Mouse (Mus musculus) neural tube, embryonic 14.5 days (tissue): Measurements from ENCODE around the gene Adra1b. TPM values are rescaled to one million over a fixed set of nuclear protein-coding genes. Genes with fewer than 3 reads are reported as not detected.
A peak's percentile ranks its signal among the peaks of the same experiment; 100 is the strongest.

ENCODE experiments used
- ATAC-seq: fragments of 200-750 bp; cut with Nextera tagmentation; 2 replicates; pipeline ENCODE4 v1.8.0; 2017; ENCODE audit warnings: low read depth, mild to moderate bottlenecking, moderate TSS enrichment, moderate library complexity
- H3K27ac ChIP-seq: fragments of 300-500 bp; sonication (generic); 2 replicates; pipeline ENCODE4 v1.5.1; 2014; ENCODE audit warnings: low read depth, mild to moderate bottlenecking, control low read depth, low read length, moderate library complexity, mixed read lengths
- H3K27me3 ChIP-seq: fragments of 300-500 bp; sonication (generic); 2 replicates; pipeline ENCODE4 v1.6.1; 2014; ENCODE audit warnings: low read length; ENCODE audit not compliant: control insufficient read depth, insufficient read depth
- H3K36me3 ChIP-seq: fragments of 300-500 bp; sonication (generic); 2 replicates; pipeline ENCODE4 v1.6.1; 2014; ENCODE audit warnings: low read length, mixed read lengths; ENCODE audit not compliant: control insufficient read depth, insufficient read depth
- H3K4me1 ChIP-seq: fragments of 300-500 bp; sonication (generic); 2 replicates; pipeline ENCODE4 v1.6.1; 2014; ENCODE audit warnings: low read length; ENCODE audit not compliant: control insufficient read depth, insufficient read depth
- H3K4me2 ChIP-seq: fragments of 300-500 bp; sonication (generic); 2 replicates; pipeline ENCODE4 v1.6.1; 2014; ENCODE audit warnings: mild to moderate bottlenecking, low read depth, low read length, control low read depth
- H3K4me3 ChIP-seq: fragments of 300-500 bp; sonication (generic); 2 replicates; pipeline ENCODE4 v1.5.1; 2014; ENCODE audit warnings: low read depth, low read length, control low read depth, mixed read lengths
- H3K9ac ChIP-seq: fragments of 300-500 bp; sonication (generic); replicated peaks from 2 replicates; pipeline ENCODE4 v1.6.1; 2014; ENCODE audit warnings: low read depth, mild to moderate bottlenecking, control low read depth, low read length, mixed read lengths
- H3K9me3 ChIP-seq: fragments of 300-500 bp; sonication (generic); 2 replicates; pipeline ENCODE4 v1.6.1; 2016; ENCODE audit warnings: low read length; ENCODE audit not compliant: control insufficient read depth
- WGBS: fragments of 180-500 bp; shearing (Covaris S2); extraction: QIAGEN DNeasy Blood & Tissue Kit; methylation state at CpG from one replicate; pipeline ENCODE4 v1.1.7; 2014; 5-methylcytosine and 5-hydroxymethylcytosine counted together
- polyA plus RNA-seq: library from polyadenylated mRNA; unstranded; fragments of >200 nt; fragmentation: Nextera tagmentation; extraction: Ambion mirVana; gene quantifications from 2 replicates; pipeline ENCODE4 v1.2.1, GENCODE M21; 2014

The Adra1b gene
- polyA plus RNA-seq, 1 experiment from 2014 or later = 5.5 TPM

GRCm38 (mm10) chr11:43747233-43748226 is 153.5 kb downstream of the Adra1b start, which contains the start of gene Ttc1:
Gene Ttc1, minus strand, starts transcription at chr11:43748008.
- peaks cover 6% of the 10 kb centered on the region; the same call in 1 of the 2 replicates for H3K4me1 ChIP-seq
- peak within 1 kb of the TSS; percentile 74 for H3K9ac ChIP-seq
- H3K36me3 ChIP-seq = peaks cover 23% of the 10 kb centered on the region; the same call in 1 of the 2 replicates
- H3K9me3 ChIP-seq = no peaks in the 10 kb centered on the region
- H3K4me2 ChIP-seq = peak within 1 kb of the TSS; percentile 89
- H3K27me3 ChIP-seq = no peaks in the 10 kb centered on the region
- peak; percentile 99 for ATAC-seq
- WGBS = 4% methylated on average over 47 of the region's 47 CpGs
- peak within 1 kb of the TSS; percentile 80 for H3K4me3 ChIP-seq
- H3K27ac ChIP-seq = peak within 1 kb of the TSS; percentile 69

GRCm38 (mm10) chr11:43728737-43729301 is 172.2 kb downstream of the Adra1b start:
- Histone ChIP-seq H3K27ac (no peak overlapping the region), H3K4me3 (no peak overlapping the region), H3K27me3 (no peaks in the 10 kb centered on the region), H3K9me3 (no peaks in the 10 kb centered on the region), H3K36me3 (peaks cover 31% of the 10 kb centered on the region), H3K4me1 (no peaks in the 10 kb centered on the region), H3K9ac (no peak overlapping the region), H3K4me2 (no peak overlapping the region)
- 85% methylated on average over 7 of the region's 7 CpGs for WGBS
- ATAC-seq = no peak

DNA sequence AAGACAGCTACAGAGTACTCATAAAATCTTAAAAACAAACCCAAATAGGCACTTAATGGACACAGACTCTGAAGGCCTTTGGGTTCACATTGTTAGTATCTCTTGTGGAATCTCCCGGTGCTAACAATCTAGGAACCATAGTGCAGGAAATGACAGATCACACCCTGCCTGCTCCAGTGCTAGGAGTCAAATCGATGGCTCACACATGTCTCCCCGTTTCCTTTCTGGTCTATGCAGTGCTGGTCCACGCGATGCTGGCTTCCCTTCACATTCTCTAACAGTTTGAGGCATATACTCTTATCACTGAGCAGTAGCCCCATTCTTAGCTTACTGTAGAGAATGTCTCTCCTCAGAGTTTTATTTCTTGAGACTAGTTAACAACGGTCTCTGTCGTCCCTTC is 173.2 kb downstream of the Adra1b start:
- H3K4me3 ChIP-seq = no peak overlapping the region
- H3K4me1 ChIP-seq = no peaks in the 10 kb centered on the region
- H3K36me3 ChIP-seq = peaks cover 21% of the 10 kb centered on the region
- H3K27me3 ChIP-seq = no peaks in the 10 kb centered on the region
- no peak overlapping the region for H3K27ac ChIP-seq
- WGBS = 78% methylated on average over 7 of the region's 7 CpGs
- no peak overlapping the region for H3K4me2 ChIP-seq
- H3K9me3 ChIP-seq = no peaks in the 10 kb centered on the region
- ATAC-seq = no peak
- no peak overlapping the region for H3K9ac ChIP-seq

Other genes with a start within 250 kb of the Adra1b start
- 41.7 and 45.2 TPM in 2 replicates for gene Pwwp2a, start 219.2 kb downstream of the Adra1b start, polyA plus RNA-seq
- gene Ttc1, start 153.2 kb downstream of the Adra1b start, polyA plus RNA-seq = 78.6 and 81.5 TPM in 2 replicates